Mouse (Mus musculus): Measurements from ENCODE around the gene Upk2. TPM values are rescaled to one million over a fixed set of nuclear protein-coding genes. Genes with fewer than 3 reads are reported as not detected.

The Upk2 gene
- polyA plus RNA-seq, 1 experiment from 2014 or later, result 31.1 TPM

GRCm38 (mm10) chr9:44484311-44485104 lies 29.7 kb upstream of the Upk2 start:
- 14% methylated on average over 7 of the region's 7 CpGs for WGBS
- H3K4me3 ChIP-seq (replicated peaks; ENCODE audit: low read length), result peak overlapping the region; percentile 94
- no peaks in the 10 kb centered on the region for H3K9me3 ChIP-seq (replicated peaks; ENCODE audit: control insufficient read depth, low read length)
- peaks cover 69% of the 10 kb centered on the region for H3K4me1 ChIP-seq (ENCODE audit: control insufficient read depth, insufficient read depth, low read length)
- H3K27me3 ChIP-seq (ENCODE audit: control insufficient read depth, insufficient read depth, low read length), result no peaks in the 10 kb centered on the region
- H3K27ac ChIP-seq (ENCODE audit: low read length), result peak overlapping the region; percentile 97
- peak overlapping the region; percentile 87 for H3K4me2 ChIP-seq (ENCODE audit: low read depth, low read length)
- ATAC-seq (ENCODE audit: insufficient read depth, low FRiP score), result no peak
- no peaks in the 10 kb centered on the region for H3K36me3 ChIP-seq (ENCODE audit: control insufficient read depth, insufficient read depth, low read length)
- peak overlapping the region; percentile 98 for H3K9ac ChIP-seq (ENCODE audit: low read length)

- peak; percentile 11; the same call in 1 of the 2 replicates for ATAC-seq (ENCODE audit: insufficient read depth, low FRiP score)
- Histone ChIP-seq H3K4me1 (ENCODE audit: control insufficient read depth, insufficient read depth, low read length) (peaks cover 59% of the 10 kb centered on the region), H3K27ac (ENCODE audit: low read length) (peak overlapping the region; percentile 97), H3K9me3 (replicated peaks; ENCODE audit: control insufficient read depth, low read length) (no peaks in the 10 kb centered on the region), H3K9ac (ENCODE audit: low read length) (peak overlapping the region; percentile 98), H3K36me3 (ENCODE audit: control insufficient read depth, insufficient read depth, low read length) (no peaks in the 10 kb centered on the region), H3K4me3 (replicated peaks; ENCODE audit: low read length) (peak overlapping the region; percentile 94), H3K27me3 (ENCODE audit: control insufficient read depth, insufficient read depth, low read length) (no peaks in the 10 kb centered on the region), H3K4me2 (ENCODE audit: low read depth, low read length) (peak overlapping the region; percentile 87)
- WGBS, result 0% methylated on average over 12 of the region's 12 CpGs
These were observed 28.8 kb upstream of the Upk2 start for GRCm38 (mm10) chr9:44483510-44484044.

GRCm38 (mm10) chr9:44483041-44483509 lies 28.3 kb upstream of the Upk2 start:
- Histone ChIP-seq H3K27me3 (ENCODE audit: control insufficient read depth, insufficient read depth, low read length) (no peaks in the 10 kb centered on the region), H3K4me3 (replicated peaks; ENCODE audit: low read length) (peak overlapping the region; percentile 94), H3K9me3 (replicated peaks; ENCODE audit: control insufficient read depth, low read length) (no peaks in the 10 kb centered on the region), H3K9ac (ENCODE audit: low read length) (peak overlapping the region; percentile 98), H3K4me1 (ENCODE audit: control insufficient read depth, insufficient read depth, low read length) (peaks cover 54% of the 10 kb centered on the region), H3K4me2 (ENCODE audit: low read depth, low read length) (peak overlapping the region; percentile 87), H3K27ac (ENCODE audit: low read length) (peak overlapping the region; percentile 97), H3K36me3 (ENCODE audit: control insufficient read depth, insufficient read depth, low read length) (no peaks in the 10 kb centered on the region)
- WGBS, result under 1% methylated on average over 39 of the region's 39 CpGs
- no peak for ATAC-seq (ENCODE audit: insufficient read depth, low FRiP score)

GRCm38 (mm10) chr9:44482552-44482951 lies 27.8 kb upstream of the Upk2 start, which contains the start of gene Bcl9l:
TSS of gene Bcl9l (plus strand) at chr9:44482825.
- H3K4me2 ChIP-seq (ENCODE audit: low read depth, low read length), result peak within 1 kb of the TSS; percentile 87
- no peaks in the 10 kb centered on the region for H3K27me3 ChIP-seq (ENCODE audit: control insufficient read depth, insufficient read depth, low read length)
- peak within 1 kb of the TSS; percentile 97 for H3K27ac ChIP-seq (ENCODE audit: low read length)
- peak within 1 kb of the TSS; percentile 94 for H3K4me3 ChIP-seq (replicated peaks; ENCODE audit: low read length)
- peak within 1 kb of the TSS; percentile 98 for H3K9ac ChIP-seq (ENCODE audit: low read length)
- WGBS, result under 1% methylated on average over 30 of the region's 31 CpGs
- H3K36me3 ChIP-seq (ENCODE audit: control insufficient read depth, insufficient read depth, low read length), result no peaks in the 10 kb centered on the region
- ATAC-seq (ENCODE audit: insufficient read depth, low FRiP score), result peak; percentile 49
- no peaks in the 10 kb centered on the region for H3K9me3 ChIP-seq (replicated peaks; ENCODE audit: control insufficient read depth, low read length)
- H3K4me1 ChIP-seq (ENCODE audit: control insufficient read depth, insufficient read depth, low read length), result peaks cover 51% of the 10 kb centered on the region

- Histone ChIP-seq H3K9me3 (replicated peaks; ENCODE audit: control insufficient read depth, low read length) (no peaks in the 10 kb centered on the region), H3K36me3 (ENCODE audit: control insufficient read depth, insufficient read depth, low read length) (no peaks in the 10 kb centered on the region), H3K4me2 (ENCODE audit: low read depth, low read length) (peak overlapping the region; percentile 87), H3K4me3 (replicated peaks; ENCODE audit: low read length) (peak overlapping the region; percentile 94), H3K4me1 (ENCODE audit: control insufficient read depth, insufficient read depth, low read length) (peaks cover 50% of the 10 kb centered on the region), H3K27me3 (ENCODE audit: control insufficient read depth, insufficient read depth, low read length) (no peaks in the 10 kb centered on the region), H3K27ac (ENCODE audit: low read length) (peak overlapping the region; percentile 97), H3K9ac (ENCODE audit: low read length) (peak overlapping the region; percentile 98)
- WGBS, result 19% methylated on average over 3 of the region's 3 CpGs
- no peak for ATAC-seq (ENCODE audit: insufficient read depth, low FRiP score)
These were observed 27.3 kb upstream of the Upk2 start for GRCm38 (mm10) chr9:44482112-44482511.

- ATAC-seq (ENCODE audit: insufficient read depth, low FRiP score), result peak; percentile 63
- Histone ChIP-seq H3K27me3 (ENCODE audit: control insufficient read depth, insufficient read depth, low read length) (no peaks in the 10 kb centered on the region), H3K4me2 (ENCODE audit: low read depth, low read length) (peak overlapping the region; percentile 88), H3K4me1 (ENCODE audit: control insufficient read depth, insufficient read depth, low read length) (peaks cover 27% of the 10 kb centered on the region), H3K4me3 (replicated peaks; ENCODE audit: low read length) (peak overlapping the region; percentile 93), H3K27ac (ENCODE audit: low read length) (peak overlapping the region; percentile 100), H3K36me3 (ENCODE audit: control insufficient read depth, insufficient read depth, low read length) (no peaks in the 10 kb centered on the region), H3K9me3 (replicated peaks; ENCODE audit: control insufficient read depth, low read length) (no peaks in the 10 kb centered on the region), H3K9ac (ENCODE audit: low read length) (peak overlapping the region; percentile 93)
- under 1% methylated on average over 26 of the region's 26 CpGs for WGBS
These were observed 25.1 kb upstream of the Upk2 start for GRCm38 (mm10) chr9:44479628-44480428.

- Histone ChIP-seq H3K9me3 (replicated peaks; ENCODE audit: control insufficient read depth, low read length) (no peaks in the 10 kb centered on the region), H3K4me1 (ENCODE audit: control insufficient read depth, insufficient read depth, low read length) (peaks cover 20% of the 10 kb centered on the region), H3K4me3 (replicated peaks; ENCODE audit: low read length) (peak overlapping the region; percentile 93), H3K27me3 (ENCODE audit: control insufficient read depth, insufficient read depth, low read length) (no peaks in the 10 kb centered on the region), H3K9ac (ENCODE audit: low read length) (peak overlapping the region; percentile 93), H3K36me3 (ENCODE audit: control insufficient read depth, insufficient read depth, low read length) (no peaks in the 10 kb centered on the region), H3K4me2 (ENCODE audit: low read depth, low read length) (peak overlapping the region; percentile 88), H3K27ac (ENCODE audit: low read length) (peak overlapping the region; percentile 100)
- WGBS, result 0% methylated on average over 29 of the region's 29 CpGs
- peak; percentile 58; the same call in 1 of the 2 replicates for ATAC-seq (ENCODE audit: insufficient read depth, low FRiP score)
These were observed 24.3 kb upstream of the Upk2 start for GRCm38 (mm10) chr9:44478959-44479605.

GRCm38 (mm10) chr9:44478229-44478921 lies 23.6 kb upstream of the Upk2 start:
- H3K4me2 ChIP-seq (ENCODE audit: low read depth, low read length), result peak overlapping the region; percentile 88
- no peaks in the 10 kb centered on the region for H3K27me3 ChIP-seq (ENCODE audit: control insufficient read depth, insufficient read depth, low read length)
- 1% methylated on average over 26 of the region's 27 CpGs for WGBS
- H3K9ac ChIP-seq (ENCODE audit: low read length), result peak overlapping the region; percentile 93
- H3K27ac ChIP-seq (ENCODE audit: low read length), result peak overlapping the region; percentile 100
- H3K9me3 ChIP-seq (replicated peaks; ENCODE audit: control insufficient read depth, low read length), result no peaks in the 10 kb centered on the region
- H3K4me3 ChIP-seq (replicated peaks; ENCODE audit: low read length), result peak overlapping the region; percentile 93
- H3K36me3 ChIP-seq (ENCODE audit: control insufficient read depth, insufficient read depth, low read length), result no peaks in the 10 kb centered on the region
- H3K4me1 ChIP-seq (ENCODE audit: control insufficient read depth, insufficient read depth, low read length), result peaks cover 19% of the 10 kb centered on the region
- peak; percentile 65; the same call in 1 of the 2 replicates for ATAC-seq (ENCODE audit: insufficient read depth, low FRiP score)
